ENCODE assay signal across 7 mouse cellular contexts in genomic region chr4:124709961-124710446, GRCm38 (mm10). TPM values are rescaled to one million over a fixed set of nuclear protein-coding genes. Genes with fewer than 3 reads are reported as not detected.
A peak's percentile ranks its signal among the peaks of the same experiment; 100 is the strongest.
DNase-seq lines count a peak whose midpoint lies in the region; ATAC-seq and TF ChIP-seq lines count a peak whose summit lies in the region.

No protein-coding gene starts in this region.

- H3K4me2 ChIP-seq in lung, embryonic 15.5 days, result peak overlapping the region; percentile 67
- peak overlapping the region; percentile 37 for H3K4me2 ChIP-seq in stomach, embryonic 14.5 days (replicated peaks; ENCODE audit: low read depth, low read length)

- no peak for TF ChIP-seq EP300 in MEL (IDR thresholded peaks at IDR 0.05; ENCODE audit: low read depth in 1 of 2, low read length in 2 of 2)
- no peak for TF ChIP-seq EP300 in heart, adult 2 months (IDR thresholded peaks at IDR 0.05; ENCODE audit: insufficient read depth, low read depth, low read length)

- intact Hi-C loops in heart, adult 2 months (cut with DNase I), result loop anchor here (2.0 to 5.0 kb wide), 2 partner anchors 27 to 92 kb away; partner anchors contain the start of gene Mtf1

- no peaks in the 10 kb centered on the region for H3K9me3 ChIP-seq in MEL (replicated peaks; ENCODE audit: insufficient read depth, low read length)
- no peaks in the 10 kb centered on the region for H3K9me3 ChIP-seq in lung, embryonic 15.5 days
- H3K9me3 ChIP-seq in stomach, embryonic 14.5 days (ENCODE audit: control insufficient read depth, low read depth, low read length), result no peaks in the 10 kb centered on the region

- no peak for DNase-seq in MEL (ENCODE audit: low read depth, low spot score)
- DNase-seq in brain, adult 2 months (ENCODE audit: low read depth, low spot score), result peak; percentile 22
- peak; percentile 65 to 67 for DNase-seq in heart, adult 2 months
- DNase-seq in kidney, adult 18-20 months, result peak; percentile 62
- DNase-seq in cerebellum, adult 11-12 months, result no peak

- TF ChIP-seq CTCF in MEL (IDR thresholded peaks at IDR 0.05 in 2 of 3, conservative IDR thresholded peaks at IDR 0.05 in 1 of 3; ENCODE audit: control insufficient read depth in 1 of 3, insufficient read depth in 1 of 3, low read depth in 2 of 3, low read length in 3 of 3, poor library complexity in 1 of 3, severe bottlenecking in 1 of 3), result no peak
- TF ChIP-seq CTCF in heart, adult 2 months (IDR thresholded peaks at IDR 0.05), result no peak

- 4% methylated on average over 18 of the region's 18 CpGs for WGBS in heart, adult 2 months
- WGBS in lung, embryonic 15.5 days, result 3% methylated on average over 18 of the region's 18 CpGs
- WGBS in stomach, embryonic 14.5 days, result 2% methylated on average over 18 of the region's 18 CpGs

- H3K36me3 ChIP-seq in MEL (ENCODE audit: control insufficient read depth in 1 of 2, insufficient read depth in 2 of 2, low read length in 2 of 2), result peaks cover 0 to 8% of the 10 kb centered on the region in 2 experiments; a peak in 2 of 4 replicates
- H3K36me3 ChIP-seq in heart, adult 2 months (ENCODE audit: control insufficient read depth, insufficient read depth, low read length), result no peaks in the 10 kb centered on the region
- peaks cover 6% of the 10 kb centered on the region; the same call in 1 of the 2 replicates for H3K36me3 ChIP-seq in lung, embryonic 15.5 days
- no peaks in the 10 kb centered on the region; the same call in 1 of the 2 replicates for H3K36me3 ChIP-seq in stomach, embryonic 14.5 days (ENCODE audit: control insufficient read depth, insufficient read depth, low read length)

- H3K27me3 ChIP-seq in MEL (ENCODE audit: control insufficient read depth in 1 of 2, insufficient read depth in 2 of 2, low read length in 2 of 2), result no peaks in the 10 kb centered on the region
- H3K27me3 ChIP-seq in heart, adult 2 months (ENCODE audit: control insufficient read depth, insufficient read depth, low read length), result no peaks in the 10 kb centered on the region
- H3K27me3 ChIP-seq in lung, embryonic 15.5 days, result no peaks in the 10 kb centered on the region
- no peaks in the 10 kb centered on the region for H3K27me3 ChIP-seq in stomach, embryonic 14.5 days (ENCODE audit: control insufficient read depth, insufficient read depth, low read length)

- H3K4me3 ChIP-seq in MEL (ENCODE audit: control insufficient read depth in 1 of 2, insufficient read depth in 1 of 2, low read depth in 2 of 2, low read length in 2 of 2), result no peak overlapping the region
- peak overlapping the region; percentile 35 for H3K4me3 ChIP-seq in heart, adult 2 months
- peak overlapping the region; percentile 18 for H3K4me3 ChIP-seq in lung, embryonic 15.5 days
- peak overlapping the region; percentile 8; the same call in 1 of the 2 replicates for H3K4me3 ChIP-seq in stomach, embryonic 14.5 days (ENCODE audit: low read depth, low read length)

- TF ChIP-seq RAD21 in MEL (IDR thresholded peaks at IDR 0.05; ENCODE audit: low read depth, low read length), result no peak

- H3K4me1 ChIP-seq in MEL (ENCODE audit: control insufficient read depth in 1 of 2, insufficient read depth in 2 of 2, low read length in 2 of 2), result peaks cover 0 to 17% of the 10 kb centered on the region in 2 experiments; a peak in 2 of 4 replicates
- peaks cover 11% of the 10 kb centered on the region for H3K4me1 ChIP-seq in heart, adult 2 months (ENCODE audit: control insufficient read depth, insufficient read depth, low read length)
- H3K4me1 ChIP-seq in lung, embryonic 15.5 days, result peaks cover 45% of the 10 kb centered on the region
- H3K4me1 ChIP-seq in stomach, embryonic 14.5 days (ENCODE audit: control insufficient read depth, insufficient read depth, low read length), result peaks cover 25% of the 10 kb centered on the region

- H3K9ac ChIP-seq in MEL (ENCODE audit: control insufficient read depth, low read depth, low read length, poor library complexity, severe bottlenecking), result peak overlapping the region; percentile 0; the same call in 1 of the 2 replicates
- H3K9ac ChIP-seq in heart, adult 2 months (ENCODE audit: low read depth, low read length), result peak overlapping the region; percentile 30
- no peak overlapping the region for H3K9ac ChIP-seq in lung, embryonic 15.5 days
- H3K9ac ChIP-seq in stomach, embryonic 14.5 days (replicated peaks; ENCODE audit: low read depth, low read length), result no peak overlapping the region

- no peak for ATAC-seq in lung, embryonic 15.5 days (ENCODE audit: borderline replicate concordance, extremely low read depth, low FRiP score, low TSS enrichment)
- no peak for ATAC-seq in stomach, embryonic 14.5 days (ENCODE audit: insufficient number of reproducible peaks, insufficient read depth, low FRiP score, low read depth)

- peak overlapping the region; percentile 25; the same call in 1 of the 2 replicates for H3K27ac ChIP-seq in MEL (ENCODE audit: control insufficient read depth, low read depth, low read length)
- peak overlapping the region; percentile 73 for H3K27ac ChIP-seq in heart, adult 2 months
- H3K27ac ChIP-seq in lung, embryonic 15.5 days, result peak overlapping the region; percentile 97
- H3K27ac ChIP-seq in stomach, embryonic 14.5 days (ENCODE audit: low read length), result peak overlapping the region; percentile 90

- TF ChIP-seq POLR2A in MEL (IDR thresholded peaks at IDR 0.05; ENCODE audit: control insufficient read depth in 1 of 2, insufficient read depth in 1 of 2, low read depth in 1 of 2, low read length in 2 of 2, poor library complexity in 1 of 2), result no peak
- TF ChIP-seq POLR2A in heart, adult 2 months (IDR thresholded peaks at IDR 0.05; ENCODE audit: insufficient read depth, low read depth, low read length), result no peak

- peaks cover 4% of the 10 kb centered on the region for H3K79me2 ChIP-seq in MEL (ENCODE audit: control insufficient read depth, insufficient read depth, low read length, poor library complexity)
- no peaks in the 10 kb centered on the region for H3K79me2 ChIP-seq in heart, adult 2 months (replicated peaks; ENCODE audit: control insufficient read depth, insufficient read depth, low read length)

TF ChIP-seq in MEL, 35 proteins besides CTCF, POLR2A, EP300 and RAD21 (continues in another document):
- TF ChIP-seq JUND (IDR thresholded peaks at IDR 0.05; ENCODE audit: low read depth, low read length) (no peak), ELF1 (IDR thresholded peaks at IDR 0.05; ENCODE audit: low read depth, low read length) (no peak), BHLHE40 (IDR thresholded peaks at IDR 0.05; ENCODE audit: borderline replicate concordance, low read depth, low read length) (no peak), ZMIZ1 (IDR thresholded peaks at IDR 0.05; ENCODE audit: low read depth, low read length) (no peak), TCF12 (IDR thresholded peaks at IDR 0.05; ENCODE audit: low read depth, low read length) (no peak), CHD2 (IDR thresholded peaks at IDR 0.05; ENCODE audit: low read length) (no peak), TBP (IDR thresholded peaks at IDR 0.05; ENCODE audit: low read depth, low read length) (no peak), USF1 (IDR thresholded peaks at IDR 0.05; ENCODE audit: low read depth, low read length) (no peak), ZC3H11A (IDR thresholded peaks at IDR 0.05; ENCODE audit: low read depth, low read length) (no peak), UBTF (IDR thresholded peaks at IDR 0.05; ENCODE audit: borderline replicate concordance, insufficient read depth, low read depth, low read length) (no peak)

RNA-seq across cellular contexts. Expression of gene Sf3a3, which starts 4.6 kb away (rescaled TPM):
- total RNA-seq in MEL (2012; rRNA removed), result 136 and 144 TPM in 2 replicates
- polyA plus RNA-seq in MEL (2012; ENCODE audit: insufficient read depth in 1 of 2, insufficient read length in 2 of 2, low read depth in 1 of 2, low replicate concordance in 2 of 2, missing spikeins in 1 of 2), result 100 to 1,000 TPM; 127 to 295 TPM
- total RNA-seq in heart, adult 2 months (2021), result 10 to 100 TPM; 18.0 to 19.4 TPM
- polyA plus RNA-seq in heart, adult 2 months (2012; rRNA removed), result 7.7 and 11.5 TPM in 2 replicates
- 148 and 151 TPM in 2 replicates for polyA plus RNA-seq in lung, embryonic 15.5 days (2015; fragmentation: Nextera tagmentation; extraction: Ambion mirVana)
- polyA plus RNA-seq in stomach, embryonic 14.5 days (2014; fragmentation: Nextera tagmentation; extraction: Ambion mirVana), result 145 and 150 TPM in 2 replicates

RNA-seq across cellular contexts. Expression of gene Fhl3, which starts 9.5 kb away (rescaled TPM):
- total RNA-seq in MEL (2012; rRNA removed), result 5.6 TPM in 2 replicates
- polyA plus RNA-seq in MEL (2012; ENCODE audit: insufficient read depth in 1 of 2, insufficient read length in 2 of 2, low read depth in 1 of 2, low replicate concordance in 2 of 2, missing spikeins in 1 of 2), result 10 to 100 TPM in 1 of 2 experiments, not detected in 1; 13.8 TPM
- total RNA-seq in heart, adult 2 months (2021), result 10 to 100 TPM in 1 of 2 experiments, 1 to 10 TPM in 1; 7.8 to 11.5 TPM
- 10.1 and 17.9 TPM in 2 replicates for polyA plus RNA-seq in heart, adult 2 months (2012; rRNA removed)
- 5.3 and 9.3 TPM in 2 replicates for polyA plus RNA-seq in lung, embryonic 15.5 days (2015; fragmentation: Nextera tagmentation; extraction: Ambion mirVana)
- 19.5 and 20.4 TPM in 2 replicates for polyA plus RNA-seq in stomach, embryonic 14.5 days (2014; fragmentation: Nextera tagmentation; extraction: Ambion mirVana)

RNA-seq across cellular contexts. Expression of gene Utp11, which starts 16.6 kb away (rescaled TPM):
- 65.3 and 68.3 TPM in 2 replicates for total RNA-seq in MEL (2012; rRNA removed)
- 10 to 100 TPM in 1 of 2 experiments, not detected in 1; 86.9 TPM for polyA plus RNA-seq in MEL (2012; ENCODE audit: insufficient read depth in 1 of 2, insufficient read length in 2 of 2, low read depth in 1 of 2, low replicate concordance in 2 of 2, missing spikeins in 1 of 2)
- 10 to 100 TPM; 12.1 to 13.5 TPM for total RNA-seq in heart, adult 2 months (2021)
- 4.0 and 6.2 TPM in 2 replicates for polyA plus RNA-seq in heart, adult 2 months (2012; rRNA removed)
- 57.7 and 60.8 TPM in 2 replicates for polyA plus RNA-seq in lung, embryonic 15.5 days (2015; fragmentation: Nextera tagmentation; extraction: Ambion mirVana)
- 73.9 and 74.2 TPM in 2 replicates for polyA plus RNA-seq in stomach, embryonic 14.5 days (2014; fragmentation: Nextera tagmentation; extraction: Ambion mirVana)

RNA-seq across cellular contexts. Expression of gene Inpp5b, which starts 31.6 kb away (rescaled TPM):
- total RNA-seq in MEL (2012; rRNA removed), result 27.7 and 28.6 TPM in 2 replicates
- polyA plus RNA-seq in MEL (2012; ENCODE audit: insufficient read depth in 1 of 2, insufficient read length in 2 of 2, low read depth in 1 of 2, low replicate concordance in 2 of 2, missing spikeins in 1 of 2), result 10 to 100 TPM in 1 of 2 experiments, not detected in 1; 52.5 TPM
- total RNA-seq in heart, adult 2 months (2021), result 1 to 10 TPM; 8.0 to 8.2 TPM
- 17.8 and 29.8 TPM in 2 replicates for polyA plus RNA-seq in heart, adult 2 months (2012; rRNA removed)
- polyA plus RNA-seq in lung, embryonic 15.5 days (2015; fragmentation: Nextera tagmentation; extraction: Ambion mirVana), result 28.2 and 35.5 TPM in 2 replicates
- polyA plus RNA-seq in stomach, embryonic 14.5 days (2014; fragmentation: Nextera tagmentation; extraction: Ambion mirVana), result 27.4 and 31.1 TPM in 2 replicates

RNA-seq across cellular contexts. Expression of gene Pou3f1, which starts 53.4 kb away (rescaled TPM):
- not detected in 2 replicates for total RNA-seq in MEL (2012; rRNA removed)
- not detected for polyA plus RNA-seq in MEL (2012; ENCODE audit: insufficient read depth in 1 of 2, insufficient read length in 2 of 2, low read depth in 1 of 2, low replicate concordance in 2 of 2, missing spikeins in 1 of 2)
- under 1 TPM; 0.08 to 0.16 TPM for total RNA-seq in heart, adult 2 months (2021)
- 0.04 and 0.09 TPM in 2 replicates for polyA plus RNA-seq in heart, adult 2 months (2012; rRNA removed)
- polyA plus RNA-seq in lung, embryonic 15.5 days (2015; fragmentation: Nextera tagmentation; extraction: Ambion mirVana), result 0.06 and 0.14 TPM in 2 replicates
- polyA plus RNA-seq in stomach, embryonic 14.5 days (2014; fragmentation: Nextera tagmentation; extraction: Ambion mirVana), result 0.10 and 0.42 TPM in 2 replicates

Comparison
In these comparisons a context has a peak if more than half of its experiments do, and no peak if none do; other contexts are left out.
1. DNase-seq: peak in brain, adult 2 months (single experiment), heart, adult 2 months (2 of 2) and kidney, adult 18-20 months (single experiment); none in MEL (single experiment) and cerebellum, adult 11-12 months (single experiment).
2. H3K27ac ChIP-seq: peak in every context shown above with its lines; median percentile 97 in lung, embryonic 15.5 days; 90 in stomach, embryonic 14.5 days; 73 in heart, adult 2 months; 25 in MEL.
3. H3K4me3 ChIP-seq: peak in heart, adult 2 months (single experiment), lung, embryonic 15.5 days (single experiment) and stomach, embryonic 14.5 days (single experiment); none in MEL (0 of 2).
4. H3K9ac ChIP-seq: peak in MEL (single experiment) and heart, adult 2 months (single experiment); none in lung, embryonic 15.5 days (single experiment) and stomach, embryonic 14.5 days (single experiment).
5. RNA of gene Sf3a3, which starts 4.6 kb away (polyA plus RNA-seq): 127 to 295 TPM in MEL, 148 to 151 TPM in lung, embryonic 15.5 days and 145 to 150 TPM in stomach, embryonic 14.5 days; 7.7 to 11.5 TPM in heart, adult 2 months; every median in the first group is over 10 times any median in the second.